Mouse (Mus musculus): ENCODE measurements around the gene Rai2.

DNA sequence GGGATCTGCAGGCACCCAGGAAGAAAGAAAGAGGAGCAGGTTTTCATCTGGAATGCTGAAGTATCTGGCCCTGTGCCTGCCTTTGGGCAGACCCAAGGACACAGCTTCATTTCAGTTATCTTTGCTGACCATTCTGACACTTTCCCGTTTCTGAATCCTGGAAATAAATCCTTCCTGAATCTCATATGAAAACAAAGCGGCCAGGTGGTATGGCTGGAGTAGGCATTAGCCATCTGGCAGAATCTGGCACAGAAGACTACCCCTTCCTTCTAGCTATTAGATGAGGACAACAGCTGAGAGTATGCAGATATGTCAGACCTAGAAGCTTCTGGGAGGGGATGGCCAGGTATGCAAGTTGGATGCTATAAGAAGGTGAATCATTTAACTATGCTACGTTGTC lies 28.4 kb downstream of the Rai2 start:
- TF ChIP-seq CHD2 (IDR thresholded peaks at IDR 0.05; ENCODE audit: low read depth, low read length) (no peak), MAFK (IDR thresholded peaks at IDR 0.05; ENCODE audit: insufficient read depth, low read depth, low read length) (no peak)

Data from ES-E14 (cell line).